ENCODE assay signal across 9 mouse cellular contexts in the genomic region with DNA sequence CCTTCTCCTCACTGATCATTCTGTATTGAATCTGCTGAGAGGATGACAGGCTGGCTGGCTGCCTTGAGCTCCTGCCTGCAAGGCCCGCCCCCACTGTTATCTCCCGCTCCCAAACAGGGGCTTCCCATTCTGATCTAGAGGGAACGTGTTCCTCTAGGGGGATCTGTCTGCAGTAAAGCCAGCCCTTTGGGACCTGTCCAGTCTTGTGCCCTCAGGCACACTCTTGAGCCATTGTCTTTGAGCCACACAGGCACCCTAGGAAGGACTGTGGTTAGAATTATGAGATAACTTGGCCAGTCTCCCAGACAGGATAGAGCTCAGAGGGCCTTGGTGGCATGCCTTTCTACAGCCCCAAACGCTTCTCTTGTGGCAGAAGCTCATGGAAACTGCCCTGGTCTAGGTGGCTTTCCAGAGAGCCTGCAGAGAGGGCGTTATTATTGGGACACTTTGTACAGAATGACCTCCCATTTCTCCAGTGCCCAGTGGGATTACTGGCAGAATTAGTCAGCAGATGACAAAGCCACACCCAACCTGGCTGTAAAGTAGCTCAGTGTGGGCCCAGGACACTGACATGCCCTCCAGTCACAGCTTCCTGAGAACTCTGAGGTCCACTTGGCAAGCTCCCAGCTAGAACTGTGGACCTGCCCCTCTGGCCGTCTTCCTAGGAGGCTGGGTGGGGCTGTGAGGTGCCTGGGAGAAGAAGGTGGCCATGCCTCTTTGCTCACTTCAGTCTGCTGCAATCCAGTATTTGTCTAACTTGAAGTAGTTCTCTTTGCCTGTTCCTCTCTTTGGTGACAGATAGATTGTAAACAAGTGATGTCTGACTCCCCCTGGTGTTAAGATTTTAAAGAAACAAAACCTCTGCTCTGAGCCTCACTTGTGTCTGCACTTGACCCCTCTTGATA. TPM values are rescaled to one million over a fixed set of nuclear protein-coding genes. Genes with fewer than 3 reads are reported as not detected.
A peak's percentile ranks its signal among the peaks of the same experiment; 100 is the strongest.
DNase-seq lines count a peak whose midpoint lies in the region; ATAC-seq and TF ChIP-seq lines count a peak whose summit lies in the region.
"Had no signal": no experiment of that assay in that cellular context is flagged by ENCODE, and none has a peak within 500 bp of the region (broad histone marks: within the 10 kb centered on the region; RNA-seq: fewer than 3 reads in every experiment).

No protein-coding gene starts in this region.

- H3K27me3 ChIP-seq in E14TG2a.4 (ENCODE audit: insufficient read depth, low read length) = no peaks in the 10 kb centered on the region
- no peaks in the 10 kb centered on the region for H3K27me3 ChIP-seq in intestine, embryonic 15.5 days (replicated peaks)

- TF ChIP-seq CTCF in E14TG2a.4 (conservative IDR thresholded peaks at IDR 0.05; ENCODE audit: low read length) = peak; percentile 22

- peak; percentile 85 for ATAC-seq in intestine, embryonic 15.5 days

- 38% methylated on average over 6 of the region's 6 CpGs for WGBS in intestine, embryonic 15.5 days

- H3K9me3 ChIP-seq in E14TG2a.4 (ENCODE audit: low read length) = no peaks in the 10 kb centered on the region
- no peaks in the 10 kb centered on the region for H3K9me3 ChIP-seq in intestine, embryonic 15.5 days

- DNase-seq in embryo, embryonic 10.5 days (ENCODE audit: low spot score) = peak; percentile 38
- no peak for DNase-seq in embryo, embryonic 10 days (ENCODE audit: low spot score)
- peak; percentile 58 for DNase-seq in cerebellum, adult 11 months
- peak; percentile 73 for DNase-seq in gastrocnemius, postnatal 25 days
- DNase-seq in lung, adult 18-20 months = peak; percentile 89 to 95
- DNase-seq in retina, embryonic 14.5 days (ENCODE audit: low spot score) = peak; percentile 70

- H3K4me1 ChIP-seq in E14TG2a.4 (replicated peaks; ENCODE audit: low read depth, low read length) = peaks cover 39% of the 10 kb centered on the region
- peaks cover 9% of the 10 kb centered on the region for H3K4me1 ChIP-seq in intestine, embryonic 15.5 days (replicated peaks)

- peak overlapping the region; percentile 58; the same call in 1 of the 2 replicates for H3K27ac ChIP-seq in intestine, embryonic 15.5 days
- H3K27ac ChIP-seq: macrophage had no signal

- H3K4me3 ChIP-seq in E14TG2a.4 (replicated peaks; ENCODE audit: low read length) = no peak overlapping the region
- no peak overlapping the region for H3K4me3 ChIP-seq in intestine, embryonic 15.5 days (replicated peaks)

- H3K4me2 ChIP-seq in intestine, embryonic 15.5 days (replicated peaks) = no peak overlapping the region

- H3K9ac ChIP-seq in intestine, embryonic 15.5 days = no peak overlapping the region

- H3K36me3 ChIP-seq in E14TG2a.4 (ENCODE audit: insufficient read depth, low read length) = peaks cover 16% of the 10 kb centered on the region
- no peaks in the 10 kb centered on the region for H3K36me3 ChIP-seq in intestine, embryonic 15.5 days

RNA-seq across cellular contexts. Expression of a gene that starts 57.9 kb away (rescaled TPM):
- total RNA-seq in gastrocnemius, postnatal 25 days (2021) = 10 to 100 TPM; 19.0 to 20.1 TPM
- polyA plus RNA-seq in intestine, embryonic 15.5 days (2015; fragmentation: Nextera tagmentation; extraction: Ambion mirVana) = 106 and 107 TPM in 2 replicates

RNA-seq across cellular contexts. Expression of a gene that starts 58.8 kb away (rescaled TPM):
- 10 to 100 TPM; 34.8 to 37.9 TPM for total RNA-seq in gastrocnemius, postnatal 25 days (2021)
- 37.6 and 46.1 TPM in 2 replicates for polyA plus RNA-seq in intestine, embryonic 15.5 days (2015; fragmentation: Nextera tagmentation; extraction: Ambion mirVana)
